Mouse (Mus musculus) kidney, embryonic 15.5 days (tissue): ENCODE measurements around the gene Ccdc188. TPM values are rescaled to one million over a fixed set of nuclear protein-coding genes. Genes with fewer than 3 reads are reported as not detected.

Experiments used
- ATAC-seq: fragments of 200-750 bp; cut with Nextera tagmentation; replicated peaks from 2 replicates; pipeline ENCODE4 v1.8.0; 2017; ENCODE audit warnings: moderate TSS enrichment; ENCODE audit not compliant: low FRiP score
- H3K27ac ChIP-seq: fragments of 300-500 bp; sonication (generic); 2 replicates; pipeline ENCODE4 v1.5.1; 2015; ENCODE audit warnings: mild to moderate bottlenecking, inconsistent platforms
- H3K27me3 ChIP-seq: fragments of 300-500 bp; sonication (generic); 2 replicates; pipeline ENCODE4 v1.6.1; 2015; ENCODE audit warnings: inconsistent platforms
- H3K36me3 ChIP-seq: fragments of 300-500 bp; sonication (generic); 2 replicates; pipeline ENCODE4 v1.6.1; 2015; ENCODE audit warnings: inconsistent platforms
- H3K4me1 ChIP-seq: fragments of 300-500 bp; sonication (generic); 2 replicates; pipeline ENCODE4 v1.6.1; 2015; ENCODE audit warnings: inconsistent platforms
- H3K4me2 ChIP-seq: fragments of 300-500 bp; sonication (generic); 2 replicates; pipeline ENCODE4 v1.6.1; 2015; ENCODE audit warnings: moderate library complexity, mild to moderate bottlenecking, inconsistent platforms
- H3K4me3 ChIP-seq: fragments of 300-500 bp; sonication (generic); replicated peaks from 2 replicates; pipeline ENCODE4 v1.5.1; 2015; ENCODE audit warnings: mild to moderate bottlenecking, inconsistent platforms
- H3K9ac ChIP-seq: fragments of 300-500 bp; sonication (generic); 2 replicates; pipeline ENCODE4 v1.6.1; 2015; ENCODE audit warnings: mild to moderate bottlenecking, inconsistent platforms
- H3K9me3 ChIP-seq: fragments of 300-500 bp; sonication (generic); replicated peaks from 2 replicates; pipeline ENCODE4 v1.6.1; 2016; ENCODE audit warnings: inconsistent platforms
- WGBS: fragments of 180-500 bp; shearing (Covaris S2); methylation state at CpG from one replicate; pipeline ENCODE4 v1.1.7; 2015; ENCODE audit warnings: mixed read lengths; 5-methylcytosine and 5-hydroxymethylcytosine counted together
- polyA plus RNA-seq: library from polyadenylated mRNA; unstranded; fragments of >200 nt; fragmentation: Nextera tagmentation; extraction: Ambion mirVana; gene quantifications from 2 replicates; pipeline ENCODE4 v1.2.1, GENCODE M21; 2015

Ccdc188 gene
- polyA plus RNA-seq, 1 experiment from 2014 or later: not detected

DNA sequence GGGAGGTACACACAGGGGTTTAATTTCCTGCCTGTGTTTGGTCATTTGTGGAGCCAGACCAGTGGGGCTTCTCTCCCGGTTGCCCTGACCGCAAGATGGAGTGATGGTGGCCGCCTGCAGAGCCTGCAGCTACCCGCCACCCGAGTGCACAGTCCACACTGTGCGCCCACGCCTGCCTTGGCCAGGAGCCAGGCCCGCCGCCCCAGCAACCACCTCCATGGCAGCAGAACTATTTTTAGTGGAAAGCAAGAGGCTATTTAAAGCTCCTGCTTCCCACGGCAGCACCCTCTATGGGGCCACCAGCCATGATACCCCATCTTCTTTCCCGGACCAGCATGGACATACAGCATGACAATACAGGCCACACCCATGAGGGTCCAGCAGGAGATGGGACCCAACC lies 11.9 kb downstream of the Ccdc188 start:
- WGBS: 60% methylated on average over 11 of the region's 11 CpGs
- Histone ChIP-seq H3K9ac (no peak overlapping the region), H3K27me3 (no peaks in the 10 kb centered on the region), H3K4me1 (peaks cover 28% of the 10 kb centered on the region), H3K4me2 (no peak overlapping the region), H3K36me3 (peaks cover 37% of the 10 kb centered on the region), H3K4me3 (no peak overlapping the region), H3K27ac (no peak overlapping the region), H3K9me3 (no peaks in the 10 kb centered on the region)
- 0 out of 2 replicates have a peak, but pooled peaks have one; percentile 20 for ATAC-seq

DNA sequence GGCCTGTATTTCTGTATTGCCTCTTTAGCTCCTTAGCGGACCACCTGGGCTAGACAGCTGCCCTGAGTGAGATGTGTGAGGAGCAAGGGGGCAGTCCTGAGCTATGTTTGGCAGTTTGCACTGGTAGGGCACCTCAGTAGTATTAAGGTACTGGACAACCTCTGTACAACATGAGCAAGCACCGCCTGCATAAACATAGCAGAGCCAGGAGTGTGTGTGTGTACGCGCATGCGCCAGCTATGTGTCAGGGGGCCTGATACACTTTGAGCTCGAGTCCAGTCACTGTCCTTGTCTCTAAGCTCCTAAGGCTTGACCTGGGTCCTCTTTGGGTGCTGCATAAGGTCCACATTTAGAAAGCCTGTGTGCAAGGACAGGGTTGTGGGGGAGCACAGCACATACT lies 12.9 kb downstream of the Ccdc188 start:
- Histone ChIP-seq H3K36me3 (peaks cover 27% of the 10 kb centered on the region), H3K27ac (no peak overlapping the region), H3K9me3 (no peaks in the 10 kb centered on the region), H3K4me3 (no peak overlapping the region), H3K4me2 (no peak overlapping the region), H3K27me3 (no peaks in the 10 kb centered on the region), H3K9ac (no peak overlapping the region), H3K4me1 (peaks cover 30% of the 10 kb centered on the region)
- no peak for ATAC-seq
- WGBS: 90% methylated on average over 6 of the region's 6 CpGs

DNA sequence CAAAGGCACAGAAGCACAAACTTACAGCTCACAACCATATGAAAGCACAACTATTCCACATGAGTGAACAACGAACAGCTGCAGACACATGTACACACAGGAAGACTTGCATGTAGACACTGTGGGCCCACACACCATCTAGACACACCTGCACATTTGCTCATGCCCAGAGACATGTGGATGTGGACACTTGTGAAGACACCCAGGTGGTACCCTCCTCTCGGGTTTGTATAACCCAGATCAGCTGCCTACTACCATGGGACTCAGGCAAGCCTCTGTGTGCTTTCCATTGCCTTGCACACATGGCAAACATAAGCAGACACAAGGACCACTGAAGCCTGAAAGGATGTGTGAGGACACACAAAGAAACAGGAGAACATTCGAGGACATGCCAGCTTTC lies 13.4 kb downstream of the Ccdc188 start:
- Histone ChIP-seq H3K4me1 (peaks cover 34% of the 10 kb centered on the region), H3K4me2 (no peak overlapping the region), H3K4me3 (no peak overlapping the region), H3K9ac (no peak overlapping the region; the same call in 1 of the 2 replicates), H3K36me3 (peaks cover 23% of the 10 kb centered on the region), H3K27me3 (no peaks in the 10 kb centered on the region), H3K9me3 (no peaks in the 10 kb centered on the region), H3K27ac (no peak overlapping the region)
- no peak for ATAC-seq
- WGBS: 83% methylated on average over 3 of the region's 3 CpGs

DNA sequence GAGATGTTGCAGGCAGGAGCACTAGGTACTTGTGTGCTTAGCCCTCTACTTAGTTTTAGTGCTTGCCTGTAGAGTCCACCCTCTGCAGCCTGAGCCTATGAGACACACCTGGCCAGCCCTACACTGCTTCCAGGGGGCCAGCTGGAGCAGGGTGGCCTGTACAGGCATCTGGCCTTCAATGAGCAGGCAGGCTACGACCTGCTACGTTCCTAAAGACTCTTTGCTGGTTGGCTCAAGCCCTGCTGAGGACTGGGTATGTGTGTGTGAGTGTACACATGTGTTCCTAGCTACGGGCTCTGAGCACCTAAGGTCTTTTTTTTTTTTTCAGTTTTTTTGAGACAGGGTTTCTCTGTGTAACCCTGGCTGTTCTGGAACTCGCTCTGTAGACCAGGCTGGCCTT lies 13.8 kb downstream of the Ccdc188 start:
- no peaks in the 10 kb centered on the region for H3K9me3 ChIP-seq
- peak overlapping the region; percentile 4; the same call in 1 of the 2 replicates for H3K9ac ChIP-seq
- ATAC-seq: no peak
- no peaks in the 10 kb centered on the region for H3K27me3 ChIP-seq
- no peak overlapping the region for H3K4me2 ChIP-seq
- 88% methylated on average over 4 of the region's 4 CpGs for WGBS
- H3K4me3 ChIP-seq: no peak overlapping the region
- H3K4me1 ChIP-seq: peaks cover 38% of the 10 kb centered on the region
- peaks cover 18% of the 10 kb centered on the region for H3K36me3 ChIP-seq
- H3K27ac ChIP-seq: no peak overlapping the region

DNA sequence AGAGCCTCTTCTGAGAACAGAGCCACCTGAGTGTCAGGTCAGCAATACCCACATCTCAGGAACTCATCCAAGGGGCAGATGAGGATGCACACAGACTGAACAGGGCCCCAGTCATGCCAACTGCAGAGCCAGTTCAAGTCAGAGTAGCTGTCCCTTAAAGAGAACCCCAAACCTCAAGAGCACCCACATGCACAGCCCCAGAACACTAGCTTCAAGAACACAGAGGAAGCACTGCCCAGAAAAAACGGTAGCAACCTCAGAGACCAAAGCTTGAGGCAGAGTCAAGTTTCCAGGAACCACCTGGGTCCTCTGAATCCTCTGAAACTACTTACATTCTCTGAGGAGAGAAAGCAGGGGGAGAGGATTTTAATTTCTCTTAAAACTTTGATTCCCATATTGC lies 15.8 kb downstream of the Ccdc188 start:
- H3K9me3 ChIP-seq: no peaks in the 10 kb centered on the region
- no peak overlapping the region for H3K27ac ChIP-seq
- H3K4me1 ChIP-seq: peaks cover 40% of the 10 kb centered on the region
- peak overlapping the region; percentile 70; the same call in 1 of the 2 replicates for H3K9ac ChIP-seq
- H3K4me2 ChIP-seq: peak overlapping the region; percentile 81
- ATAC-seq: no peak
- peaks cover 9% of the 10 kb centered on the region for H3K36me3 ChIP-seq
- H3K27me3 ChIP-seq: no peaks in the 10 kb centered on the region
- H3K4me3 ChIP-seq: peak overlapping the region; percentile 79
- WGBS: 48% methylated on average over 1 of the region's 1 CpGs

DNA sequence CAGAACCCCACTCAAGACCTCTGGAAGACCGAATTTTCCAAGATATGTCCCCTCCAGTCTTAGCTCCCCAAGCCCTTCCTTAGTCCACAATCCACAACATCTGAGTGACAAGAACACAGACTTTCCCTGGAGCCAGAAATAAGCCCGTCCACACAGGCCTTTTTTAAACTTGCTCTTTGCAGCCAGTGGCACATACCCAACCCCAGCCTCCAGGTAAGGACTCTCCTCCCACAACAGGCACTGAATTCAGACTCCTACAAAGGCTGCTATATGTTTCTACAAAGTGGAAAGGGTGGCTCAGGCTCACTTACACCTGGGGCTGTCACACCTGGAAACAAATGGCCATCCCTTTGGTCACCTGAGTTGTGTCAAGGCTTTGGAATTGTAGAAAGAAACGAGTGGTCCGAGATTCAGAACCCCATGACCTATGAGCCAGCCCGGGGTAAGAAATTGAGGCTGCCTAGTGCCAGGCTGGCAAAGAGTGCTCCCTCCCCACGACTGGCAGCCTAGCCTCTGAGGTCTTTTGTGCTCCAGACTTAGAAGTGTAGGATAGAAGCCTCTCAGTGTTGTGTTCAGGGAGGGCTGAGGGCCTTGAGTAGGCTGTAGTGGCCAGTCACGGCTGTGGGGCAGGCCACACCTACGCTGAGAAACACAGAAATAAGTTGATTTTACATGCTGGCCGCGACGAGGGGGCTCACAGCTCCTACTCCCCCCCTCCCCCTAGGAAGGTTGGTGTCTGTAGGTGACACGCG lies 16.4 kb downstream of the Ccdc188 start:
- Histone ChIP-seq H3K36me3 (peaks cover 15% of the 10 kb centered on the region), H3K4me3 (peak overlapping the region; percentile 79), H3K9me3 (no peaks in the 10 kb centered on the region), H3K27ac (peak overlapping the region; percentile 93), H3K4me2 (peak overlapping the region; percentile 81), H3K27me3 (no peaks in the 10 kb centered on the region), H3K4me1 (peaks cover 40% of the 10 kb centered on the region), H3K9ac (peak overlapping the region; percentile 70)
- 21% methylated on average over 11 of the region's 13 CpGs for WGBS
- peak; percentile 20; the same call in 1 of the 2 replicates for ATAC-seq

DNA sequence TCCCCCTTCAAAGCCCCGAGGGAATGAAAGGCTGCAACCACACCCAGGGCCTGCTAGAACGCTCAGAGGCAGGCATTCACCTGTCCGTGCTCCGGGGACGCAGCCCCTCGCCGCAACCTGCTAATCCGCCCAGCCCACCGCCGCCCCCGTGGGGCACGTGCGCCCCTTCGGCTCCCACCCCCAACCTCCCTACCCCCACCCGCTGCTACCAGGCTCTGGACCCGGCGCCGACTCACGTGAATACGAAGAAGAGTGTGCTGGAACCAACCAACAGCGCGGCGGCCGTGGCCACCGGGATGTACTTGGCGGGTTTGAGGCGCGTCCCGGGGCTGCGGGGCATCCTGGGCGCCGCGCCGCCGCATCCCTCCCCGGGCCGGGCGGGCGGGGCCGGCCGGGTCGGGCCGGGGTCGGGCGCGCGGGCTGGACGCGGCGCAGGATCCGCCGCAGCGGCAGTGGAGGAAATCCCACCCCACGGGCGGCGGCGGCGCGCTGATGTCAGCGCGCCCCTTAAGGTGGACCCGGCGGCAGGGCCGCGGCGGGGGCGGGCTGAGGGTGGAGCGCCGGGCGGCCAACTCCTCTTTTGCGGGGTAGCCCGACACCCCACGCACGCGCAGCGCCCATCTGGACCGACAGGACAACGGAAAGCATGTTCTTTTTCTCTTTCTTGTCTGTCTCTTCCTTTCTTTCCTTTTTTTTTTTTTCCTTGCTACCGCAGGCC lies 17.2 kb downstream of the Ccdc188 start, which contains the start of gene Zdhhc8:
Zdhhc8 (minus strand) TSS at position 466 of the 718 bp plus-strand sequence.
- H3K4me2 ChIP-seq: peak within 1 kb of the TSS; percentile 81
- peak; percentile 70 for ATAC-seq
- H3K9me3 ChIP-seq: no peaks in the 10 kb centered on the region
- peak within 1 kb of the TSS; percentile 70 for H3K9ac ChIP-seq
- H3K27me3 ChIP-seq: no peaks in the 10 kb centered on the region
- peaks cover 34% of the 10 kb centered on the region for H3K4me1 ChIP-seq
- peak within 1 kb of the TSS; percentile 79 for H3K4me3 ChIP-seq
- peaks cover 21% of the 10 kb centered on the region for H3K36me3 ChIP-seq
- under 1% methylated on average over 66 of the region's 79 CpGs for WGBS
- peak within 1 kb of the TSS; percentile 93 for H3K27ac ChIP-seq

DNA sequence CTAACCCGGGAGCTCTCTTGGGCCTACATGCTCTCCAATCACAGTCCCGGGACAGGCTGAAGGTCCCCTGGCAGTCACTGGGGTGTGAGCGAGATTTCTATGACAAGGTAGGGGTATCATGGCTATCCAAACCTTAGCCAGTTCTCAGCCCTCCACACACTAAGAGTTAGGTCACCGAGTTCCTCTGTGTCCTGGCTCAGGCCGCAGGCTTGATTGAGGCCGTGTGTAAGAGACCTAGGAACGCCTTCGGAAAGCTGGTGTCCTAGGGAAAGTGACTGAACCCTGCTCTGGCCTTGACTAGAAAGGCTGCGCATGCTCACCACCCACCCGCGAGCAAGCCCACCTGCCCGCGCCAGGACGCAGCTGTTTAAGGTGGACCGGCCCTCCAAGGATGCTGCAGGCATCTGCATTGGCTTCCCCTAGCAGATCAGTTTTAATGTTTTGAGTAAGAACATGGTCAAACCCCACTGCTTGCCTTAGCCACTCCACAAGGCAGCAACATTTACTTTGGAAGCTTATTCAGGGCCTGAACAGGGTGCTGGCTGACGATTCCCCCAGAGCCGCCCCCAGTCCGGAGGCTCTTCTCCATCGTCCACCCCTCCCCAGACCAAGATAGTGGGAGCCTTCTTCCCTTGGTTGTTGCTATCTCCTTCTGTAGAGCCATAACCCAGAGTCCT lies 17.8 kb downstream of the Ccdc188 start:
- no peaks in the 10 kb centered on the region for H3K27me3 ChIP-seq
- 3% methylated on average over 19 of the region's 19 CpGs for WGBS
- peak overlapping the region; percentile 70 for H3K9ac ChIP-seq
- H3K36me3 ChIP-seq: peaks cover 28% of the 10 kb centered on the region
- ATAC-seq: peak; percentile 78
- peaks cover 27% of the 10 kb centered on the region for H3K4me1 ChIP-seq
- H3K4me3 ChIP-seq: peak overlapping the region; percentile 79
- H3K27ac ChIP-seq: peak overlapping the region; percentile 93
- H3K9me3 ChIP-seq: no peaks in the 10 kb centered on the region
- H3K4me2 ChIP-seq: peak overlapping the region; percentile 81

DNA sequence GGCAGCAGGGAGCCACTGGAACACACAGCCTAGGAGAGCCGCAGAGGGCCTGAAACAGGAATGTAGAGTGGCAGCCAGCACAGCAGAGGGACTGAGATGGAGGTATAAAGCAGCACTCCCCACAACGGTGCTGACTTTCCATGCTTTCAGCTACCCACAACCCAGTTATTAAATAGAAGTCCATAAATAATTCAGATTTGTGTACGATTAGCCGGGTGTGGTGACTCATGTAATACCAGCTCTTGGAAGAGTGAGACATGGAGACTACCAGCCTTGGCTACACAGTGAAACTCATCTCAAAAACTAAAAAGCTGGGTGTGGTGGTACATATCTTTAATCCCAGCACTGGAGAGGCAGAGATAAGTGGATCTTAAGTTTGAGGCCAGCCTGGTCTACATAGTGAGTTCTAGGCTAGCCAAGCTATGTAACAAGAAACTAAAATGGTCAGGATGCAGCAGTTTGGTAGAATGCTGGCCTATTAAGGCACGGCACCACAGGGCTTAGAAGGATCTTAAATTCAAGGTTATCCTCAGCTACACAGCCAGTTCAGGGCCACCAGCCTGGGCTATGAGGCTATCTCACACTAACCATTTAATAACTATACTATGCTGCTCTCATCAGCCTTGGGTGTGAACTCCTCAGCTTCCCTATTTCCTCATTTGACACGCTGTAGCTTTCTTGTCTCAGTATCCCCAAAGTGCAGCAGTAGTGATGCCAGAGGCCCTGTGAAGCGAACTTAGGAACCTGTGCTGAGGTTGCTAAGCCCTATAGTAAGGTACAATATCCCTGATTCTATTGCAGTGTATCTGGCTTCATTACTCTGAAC lies 19.2 kb downstream of the Ccdc188 start:
- 72% methylated on average over 7 of the region's 7 CpGs for WGBS

DNA sequence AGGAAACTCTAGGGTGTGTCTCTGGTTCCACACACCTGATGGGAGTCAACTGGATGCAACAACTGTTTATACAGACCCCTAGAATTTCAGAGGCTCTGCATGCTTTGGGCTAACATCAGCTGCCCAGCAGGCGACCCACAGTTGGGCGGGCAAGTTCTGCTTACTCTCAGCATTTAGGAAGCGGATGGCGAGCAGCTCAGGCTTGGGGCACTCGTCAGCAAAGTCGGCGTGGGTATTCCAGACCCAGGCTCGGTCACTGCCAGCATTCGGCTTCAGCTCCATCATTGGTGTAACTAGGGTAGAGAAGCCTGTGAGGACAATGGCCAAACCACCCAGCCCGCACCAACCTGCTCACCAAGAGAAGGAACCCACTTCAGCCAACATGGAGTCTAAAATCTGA lies 23.9 kb downstream of the Ccdc188 start:
- no peak overlapping the region for H3K9ac ChIP-seq
- 94% methylated on average over 10 of the region's 10 CpGs for WGBS
- no peaks in the 10 kb centered on the region for H3K27me3 ChIP-seq
- no peak overlapping the region for H3K27ac ChIP-seq
- H3K9me3 ChIP-seq: no peaks in the 10 kb centered on the region
- H3K4me2 ChIP-seq: no peak overlapping the region
- H3K4me1 ChIP-seq: peaks cover 9% of the 10 kb centered on the region
- H3K4me3 ChIP-seq: no peak overlapping the region
- peaks cover 88% of the 10 kb centered on the region for H3K36me3 ChIP-seq
- no peak for ATAC-seq

More for the DNA sequence above, 19.2 kb downstream of the Ccdc188 start:
- Histone ChIP-seq H3K9ac (peak overlapping the region; percentile 70; the same call in 1 of the 2 replicates), H3K4me3 (no peak overlapping the region), H3K9me3 (no peaks in the 10 kb centered on the region), H3K4me1 (peaks cover 26% of the 10 kb centered on the region), H3K27me3 (no peaks in the 10 kb centered on the region), H3K36me3 (peaks cover 42% of the 10 kb centered on the region), H3K27ac (peak overlapping the region; percentile 93; the same call in 1 of the 2 replicates), H3K4me2 (0 out of 2 replicates have a peak overlapping the region, but pooled peaks have one; percentile 81)
- no peak for ATAC-seq
